24 mouse cellular contexts compared by ENCODE assay signal in the genomic region with DNA sequence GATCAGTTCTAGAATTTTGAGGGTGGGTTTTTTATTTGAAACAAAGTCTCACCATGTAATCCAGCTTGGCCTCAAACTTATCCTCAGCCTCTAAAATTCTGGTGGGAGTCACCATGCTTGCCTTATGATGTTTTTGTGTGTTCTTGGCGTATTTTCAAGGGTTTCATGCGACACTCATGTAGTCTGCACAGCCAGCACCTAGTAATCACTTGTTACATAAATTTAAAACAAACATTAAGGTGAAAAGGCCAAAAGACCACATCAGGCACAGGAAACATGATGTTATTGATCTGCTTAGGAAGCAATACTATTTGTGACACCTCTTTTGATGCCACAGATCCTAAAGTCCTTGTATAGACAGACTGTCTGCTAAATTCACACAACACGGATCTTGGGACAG.
"Had no signal": no experiment of that assay in that cellular context is flagged by ENCODE, and none has a peak within 500 bp of the region (broad histone marks: within the 10 kb centered on the region; RNA-seq: fewer than 3 reads in every experiment).

No protein-coding gene starts in this region.

- H3K4me2 ChIP-seq: heart, embryonic 12.5 days; hindbrain, embryonic 12.5 days; hindbrain, embryonic 14.5 days; intestine, embryonic 15.5 days had no signal

- DNase-seq: gastrocnemius, adult 2 months; gastrocnemius, postnatal 10 days; gastrocnemius, postnatal 25 days; heart, adult 18-20 months; heart, postnatal 10 days; heart, postnatal 4 days; kidney, adult 18-20 months; kidney, adult 8-10 months; kidney, postnatal 10 days; kidney, postnatal 25 days; kidney, postnatal 4 days had no signal

- H3K4me1 ChIP-seq: heart, embryonic 10.5 days; heart, embryonic 12.5 days; hindbrain, embryonic 10.5 days; hindbrain, embryonic 12.5 days; intestine, embryonic 15.5 days; limb, embryonic 10.5 days had no signal

- H3K4me3 ChIP-seq: gastrocnemius, adult 2 months; heart, embryonic 10.5 days; heart, embryonic 12.5 days; hindbrain, embryonic 10.5 days; hindbrain, embryonic 12.5 days; intestine, embryonic 15.5 days; layer of hippocampus, adult 2 months; left cerebral cortex, adult 2 months; limb, embryonic 10.5 days had no signal

- H3K9ac ChIP-seq: heart, embryonic 12.5 days; hindbrain, embryonic 12.5 days; hindbrain, embryonic 14.5 days; intestine, embryonic 15.5 days had no signal

- H3K27ac ChIP-seq: gastrocnemius, adult 2 months; heart, embryonic 10.5 days; hindbrain, embryonic 10.5 days; hindbrain, embryonic 12.5 days; hindbrain, embryonic 14.5 days; intestine, embryonic 15.5 days; layer of hippocampus, adult 2 months; left cerebral cortex, adult 2 months; limb, embryonic 10.5 days had no signal

- ATAC-seq: forebrain, embryonic 16.5 days; hindbrain, embryonic 16.5 days; inflammation-experienced regulatory T-cells, adult 6 months; intestine, embryonic 15.5 days; intestine, postnatal 0 days had no signal

- H3K27me3 ChIP-seq: heart, embryonic 12.5 days; hindbrain, embryonic 12.5 days; intestine, embryonic 15.5 days had no signal

- H3K9me3 ChIP-seq: heart, embryonic 10.5 days; heart, embryonic 12.5 days; hindbrain, embryonic 10.5 days; hindbrain, embryonic 12.5 days; intestine, embryonic 15.5 days; limb, embryonic 10.5 days had no signal
